Mouse (Mus musculus) retina, embryonic 14.5 days (tissue): ENCODE data around the gene Ap1g2.
A peak's percentile ranks its signal among the peaks of the same experiment; 100 is the strongest.

Source experiments
- DNase-seq: peaks from one replicate; pipeline ENCODE4 v3.0.0-alpha.2; 2015; ENCODE audit warnings: low spot score

The Ap1g2 gene

DNA sequence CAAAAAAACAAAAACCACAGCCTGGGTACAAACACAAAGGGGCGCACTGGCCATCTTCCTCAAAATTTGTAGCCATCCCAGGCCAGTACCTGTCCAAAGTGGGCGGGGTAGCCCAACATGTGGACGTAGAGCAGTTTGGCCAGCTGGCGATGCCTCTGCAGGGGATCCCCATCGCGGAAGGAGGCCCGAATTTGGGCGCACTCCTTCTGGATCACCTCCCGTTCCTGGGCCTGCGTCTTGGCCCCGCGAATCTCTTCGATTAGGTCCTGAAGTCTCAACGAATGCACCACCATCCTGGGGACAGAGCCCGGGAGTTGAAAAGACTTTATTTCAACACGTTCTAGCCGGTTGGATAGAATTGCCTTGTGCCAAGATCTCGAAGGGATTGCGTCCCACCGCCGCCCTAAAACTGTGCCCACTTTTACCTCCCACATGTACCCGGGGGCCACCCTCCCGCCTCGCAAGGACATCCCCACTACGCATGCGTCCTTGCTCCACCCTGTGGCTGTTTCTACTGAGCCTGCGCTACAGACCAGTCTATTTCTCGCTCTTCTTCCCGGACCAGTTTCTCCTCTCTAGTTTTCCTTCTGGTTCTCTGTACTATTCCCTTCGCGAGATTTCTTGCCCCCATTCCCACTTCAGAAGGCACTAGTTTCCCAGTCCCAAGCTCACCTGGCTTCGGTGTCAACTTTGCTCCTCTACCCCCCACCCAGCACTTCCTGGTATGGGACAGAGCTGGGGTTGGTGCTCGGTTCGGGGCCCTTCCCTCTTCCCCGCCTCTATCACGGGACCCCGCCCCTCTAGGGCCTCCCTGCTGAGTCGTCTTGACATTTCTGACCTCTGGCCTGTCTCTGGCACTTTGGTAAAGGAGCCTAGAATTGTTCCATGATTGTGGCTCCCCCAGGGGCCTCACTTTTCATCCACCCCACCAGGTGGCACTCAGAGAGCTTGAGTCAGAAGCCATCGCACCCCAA is at the start of gene Ap1g2:
Gene Ap1g2 (minus strand): TSS at position 758 of the 974 bp plus-strand sequence.
- peak; percentile 80 for DNase-seq

DNA sequence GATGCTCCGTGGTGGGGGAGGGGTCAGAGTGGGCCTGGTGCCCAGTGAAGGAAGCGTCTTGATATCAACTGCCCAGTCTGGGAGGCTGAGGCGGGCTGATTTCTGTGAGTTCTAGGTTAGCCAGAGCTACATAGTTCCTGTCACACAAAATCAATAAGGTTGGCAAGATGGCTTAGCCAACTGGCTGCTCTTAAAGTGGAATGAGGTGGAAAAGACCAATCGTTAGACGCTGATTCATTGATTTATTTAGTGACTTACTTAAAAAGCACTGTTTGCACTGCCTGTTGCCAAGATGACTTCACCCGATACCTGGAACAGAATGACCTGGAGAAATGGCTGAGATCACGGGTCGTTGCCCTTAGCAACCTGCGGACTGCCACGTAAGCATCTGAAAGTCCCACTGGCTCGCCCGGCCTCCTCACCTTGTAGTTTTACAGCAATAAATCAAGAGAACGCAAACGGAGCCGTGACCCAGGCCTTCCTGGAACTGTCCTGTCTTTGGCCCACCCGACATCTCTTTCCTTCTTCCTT is 46.6 kb upstream of the Ap1g2 start:
- no peak for DNase-seq

DNA sequence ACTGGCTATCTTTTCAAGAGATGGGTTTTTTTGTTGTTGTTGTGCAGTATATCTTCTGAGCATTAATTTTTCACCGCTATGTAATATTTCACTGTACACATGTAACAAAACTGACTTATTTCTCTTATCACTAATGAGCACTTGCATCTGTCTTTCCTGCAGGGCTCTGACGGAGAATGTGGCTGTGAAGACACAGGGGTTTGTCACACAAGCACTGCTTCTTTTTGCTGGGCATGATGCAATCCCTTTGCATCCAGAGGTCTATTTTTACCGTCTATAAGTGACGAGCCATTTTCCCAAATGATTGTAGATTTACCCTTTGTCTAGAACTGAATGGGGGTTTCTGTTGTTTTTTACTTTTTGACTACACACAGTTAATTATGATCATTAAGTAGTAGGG is 45.8 kb upstream of the Ap1g2 start:
- no peak for DNase-seq

DNA sequence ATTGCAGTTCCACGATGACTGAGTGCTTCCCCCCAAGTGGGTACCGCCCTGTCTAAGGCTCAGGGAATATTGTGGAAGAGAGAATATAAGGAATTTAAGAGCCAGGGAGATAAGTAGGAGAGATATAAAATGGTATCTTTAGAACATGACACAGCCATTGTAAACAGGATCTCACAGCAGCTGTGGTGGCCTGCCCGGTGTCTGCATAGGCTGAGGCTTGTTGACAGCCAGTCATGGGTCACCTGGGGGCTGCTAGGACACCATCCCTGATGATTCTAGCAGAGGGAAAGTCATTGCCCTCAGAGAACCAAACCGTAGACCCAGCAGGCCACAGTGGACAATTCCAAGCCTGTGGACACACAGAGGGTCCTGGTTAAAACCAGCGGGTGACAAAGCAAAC is 44.6 kb upstream of the Ap1g2 start:
- no peak for DNase-seq

DNA sequence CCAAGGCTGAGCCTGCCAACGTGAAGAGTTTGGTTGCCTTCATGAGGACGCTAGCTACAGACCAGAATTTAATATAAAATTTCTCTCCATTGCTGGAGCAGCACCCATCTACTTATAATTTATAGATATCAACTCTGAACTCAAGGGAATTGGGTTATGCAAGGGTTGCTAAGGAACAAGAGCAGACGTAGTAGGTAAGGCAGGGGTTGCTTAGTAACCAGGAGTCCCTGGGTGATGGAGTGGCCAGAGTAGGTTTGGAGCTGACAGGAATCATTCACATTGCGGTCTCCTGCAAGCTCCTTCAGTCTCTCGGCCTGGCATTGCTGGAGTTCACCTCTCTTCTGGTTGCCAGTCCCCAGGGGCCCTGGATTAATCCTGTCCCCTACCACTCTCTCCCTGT is 42.6 kb upstream of the Ap1g2 start:
- no peak for DNase-seq

DNA sequence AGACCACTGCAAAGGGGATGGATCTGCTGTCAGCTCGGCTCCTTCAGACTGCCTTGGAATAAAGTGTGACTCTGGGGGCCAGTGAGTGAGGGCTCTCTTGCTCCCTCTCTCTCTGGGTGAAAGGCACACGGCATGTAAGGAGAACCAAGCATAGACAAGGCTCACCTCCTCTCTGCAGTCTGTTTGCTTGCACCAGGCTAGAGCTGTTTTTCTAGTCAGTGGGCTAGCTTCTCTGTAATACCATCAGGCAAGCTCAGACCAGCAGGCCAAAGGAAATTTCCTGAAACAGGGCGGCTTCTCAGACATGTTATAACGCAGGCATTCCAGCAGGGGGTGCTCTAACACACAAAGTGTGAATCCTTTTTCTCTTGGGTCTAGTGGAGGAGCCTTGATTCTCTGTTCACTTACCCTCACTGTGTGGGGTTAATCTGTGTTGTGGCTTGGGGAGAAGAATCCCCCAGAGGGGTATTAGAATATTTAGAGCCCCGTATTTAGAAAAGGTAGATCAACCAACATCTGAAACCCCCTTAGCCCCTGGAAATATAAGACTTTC is 42.0 kb upstream of the Ap1g2 start:
- peak; percentile 85 for DNase-seq

DNA sequence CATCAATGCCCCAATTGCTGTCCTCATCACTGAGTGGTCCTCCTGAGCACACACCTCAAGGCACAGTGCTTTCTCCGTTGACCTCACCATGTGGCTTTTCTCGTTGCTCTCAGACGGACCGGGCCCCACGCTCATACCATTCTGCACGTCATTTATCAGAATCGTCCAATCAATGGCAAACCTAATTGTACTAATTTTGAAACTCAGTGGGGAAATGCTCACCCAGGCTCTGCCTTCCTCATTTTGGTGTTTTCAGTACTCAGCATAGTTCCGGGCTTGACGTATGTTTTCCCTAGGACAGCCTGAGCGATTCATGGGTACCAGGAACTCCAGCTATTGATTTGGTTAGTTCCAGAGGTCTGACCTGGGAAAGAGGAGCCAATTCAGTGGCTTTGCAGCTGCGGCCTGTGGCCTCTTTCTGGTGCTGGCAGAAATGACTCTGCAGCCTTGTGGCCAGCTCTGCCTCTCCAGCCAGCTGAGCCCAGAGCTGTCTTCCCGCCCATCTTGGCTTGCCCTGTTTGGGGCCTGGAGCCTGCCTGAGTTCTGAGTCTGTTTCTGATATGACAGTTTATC is 40.5 kb upstream of the Ap1g2 start:
- no peak for DNase-seq

DNA sequence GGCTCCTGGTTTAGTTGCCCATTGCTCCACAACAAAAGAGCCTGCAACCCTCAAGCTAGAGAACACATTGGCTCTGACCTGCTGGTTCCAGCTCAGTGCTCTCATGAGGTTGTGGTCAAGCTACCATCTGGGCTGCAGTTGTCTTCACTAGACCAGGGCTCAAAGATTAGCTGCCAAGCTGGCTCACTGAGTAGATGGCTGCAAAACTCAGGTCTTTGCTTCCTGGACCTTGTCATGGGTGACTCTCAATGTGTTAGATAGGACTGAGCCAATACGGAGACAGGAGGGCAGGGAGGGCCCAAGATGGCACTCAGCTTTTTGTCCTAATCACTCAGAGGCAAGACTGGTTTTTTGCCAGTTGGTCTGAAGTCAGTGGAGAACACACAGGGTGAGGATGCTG is 39.9 kb upstream of the Ap1g2 start:
- no peak for DNase-seq

DNA sequence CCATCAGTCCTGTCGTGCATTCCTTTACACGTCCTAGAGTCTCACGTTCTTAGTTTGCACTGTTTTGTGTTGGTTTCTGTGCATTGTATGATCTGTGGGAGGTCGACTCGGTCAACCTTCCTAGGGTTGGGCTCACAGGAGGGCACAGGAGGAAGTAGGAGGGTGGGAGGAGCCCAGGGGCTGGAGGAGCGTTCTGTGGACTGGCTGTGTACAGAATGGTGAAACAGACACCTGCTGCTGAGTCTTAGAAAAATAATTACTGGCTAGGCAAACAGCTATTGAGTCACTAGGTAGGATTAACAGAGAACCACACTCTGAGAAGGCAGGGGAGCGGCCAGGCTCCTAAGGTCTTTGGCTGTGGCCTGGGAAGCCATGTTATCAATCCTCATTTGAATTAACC is 32.9 kb upstream of the Ap1g2 start:
- DNase-seq: no peak

DNA sequence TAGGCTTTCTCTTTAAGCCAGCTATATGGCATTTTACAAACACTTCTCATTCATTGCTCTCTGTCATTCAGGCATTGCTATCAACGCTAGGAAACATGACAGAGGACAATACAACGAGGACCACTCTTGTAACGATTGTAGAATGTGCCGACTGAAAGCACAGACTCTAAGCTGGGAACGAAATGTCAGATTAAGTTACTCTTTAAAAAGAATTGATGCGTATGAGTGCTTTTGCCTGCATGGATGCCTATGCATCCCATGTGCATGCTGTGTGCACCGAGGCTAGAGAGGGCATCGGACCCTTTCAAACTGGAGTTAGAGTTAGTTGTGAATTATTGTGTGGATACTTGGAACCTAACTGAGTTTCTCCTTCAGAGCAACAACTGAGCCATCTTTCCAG is 29.3 kb upstream of the Ap1g2 start:
- peak; percentile 86 for DNase-seq

DNA sequence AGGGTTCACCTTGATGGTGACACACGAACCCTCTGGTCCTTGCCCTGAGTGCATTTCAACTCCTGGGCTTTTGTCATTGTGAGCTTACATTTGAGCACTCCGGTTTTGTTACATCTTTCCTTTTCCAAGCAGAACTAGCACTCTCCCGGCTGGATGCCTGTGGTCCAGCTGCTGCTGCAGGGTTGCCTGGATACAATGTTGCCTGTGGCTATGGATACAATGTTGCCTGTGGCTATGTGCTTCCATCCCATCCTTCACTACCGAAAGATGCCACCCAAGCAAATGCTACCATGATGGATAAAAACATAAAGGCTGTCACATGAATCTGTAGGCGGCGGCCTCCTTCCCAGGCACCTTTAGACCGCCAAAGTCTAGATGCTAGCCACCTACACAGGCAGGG is 20.1 kb upstream of the Ap1g2 start:
- no peak for DNase-seq

DNA sequence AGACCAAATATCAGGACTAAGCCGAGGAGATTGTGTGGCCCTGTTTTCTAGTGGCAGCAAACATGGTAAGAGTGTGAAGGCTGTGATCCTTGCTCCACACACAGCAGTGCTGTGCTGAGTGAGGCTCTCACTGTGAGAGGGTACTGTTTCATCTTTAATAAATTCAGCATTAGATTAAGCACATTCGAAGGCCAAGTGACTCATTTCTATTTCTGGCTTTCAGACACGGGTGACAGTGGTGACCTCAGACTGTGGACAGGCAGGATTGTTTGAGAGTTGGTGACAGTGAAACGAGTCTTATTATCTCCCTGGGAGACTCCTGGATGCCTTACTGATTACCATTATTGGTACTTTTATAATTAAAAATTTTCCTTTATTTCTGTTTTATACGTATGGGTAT is 19.3 kb upstream of the Ap1g2 start:
- no peak for DNase-seq

DNA sequence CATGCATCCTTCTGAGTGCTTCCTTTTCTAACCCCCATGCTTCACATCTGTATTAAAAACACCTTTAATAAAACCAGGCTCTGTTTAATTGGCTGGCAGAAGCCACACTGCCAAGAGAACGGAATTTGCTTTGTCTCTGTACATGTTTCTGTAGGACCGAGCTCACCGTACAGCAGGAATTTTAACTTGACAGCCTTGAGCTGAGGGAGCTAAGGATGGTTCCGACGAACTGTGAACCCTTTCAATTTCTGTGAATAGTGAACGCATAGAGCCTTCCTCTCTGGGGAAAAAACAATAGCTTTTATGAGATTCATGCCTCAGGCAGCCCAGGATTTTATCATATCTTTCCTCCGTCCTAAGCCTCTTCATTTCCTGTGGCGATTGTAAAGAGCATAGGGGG is 16.0 kb upstream of the Ap1g2 start:
- no peak for DNase-seq

DNA sequence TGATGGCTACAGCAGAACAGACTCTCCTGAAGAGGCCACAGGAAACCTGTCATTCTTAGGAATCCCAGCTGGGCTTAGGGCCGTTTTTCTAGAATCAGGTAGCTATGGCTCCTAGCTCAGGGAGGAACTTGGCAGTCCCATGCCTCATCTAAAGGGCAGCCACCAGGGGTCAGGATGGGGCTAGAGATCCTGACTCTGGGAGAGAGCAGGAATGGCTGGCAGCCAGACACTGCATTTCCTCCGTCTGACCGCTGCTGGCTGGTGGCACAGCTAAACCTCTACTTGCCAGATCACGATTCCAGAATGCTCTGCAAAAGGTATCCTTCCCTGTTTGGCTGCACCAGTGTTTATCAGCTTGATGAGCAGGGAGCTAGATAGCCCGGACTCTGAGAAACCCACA is 15.6 kb upstream of the Ap1g2 start:
- DNase-seq: peak; percentile 92

DNA sequence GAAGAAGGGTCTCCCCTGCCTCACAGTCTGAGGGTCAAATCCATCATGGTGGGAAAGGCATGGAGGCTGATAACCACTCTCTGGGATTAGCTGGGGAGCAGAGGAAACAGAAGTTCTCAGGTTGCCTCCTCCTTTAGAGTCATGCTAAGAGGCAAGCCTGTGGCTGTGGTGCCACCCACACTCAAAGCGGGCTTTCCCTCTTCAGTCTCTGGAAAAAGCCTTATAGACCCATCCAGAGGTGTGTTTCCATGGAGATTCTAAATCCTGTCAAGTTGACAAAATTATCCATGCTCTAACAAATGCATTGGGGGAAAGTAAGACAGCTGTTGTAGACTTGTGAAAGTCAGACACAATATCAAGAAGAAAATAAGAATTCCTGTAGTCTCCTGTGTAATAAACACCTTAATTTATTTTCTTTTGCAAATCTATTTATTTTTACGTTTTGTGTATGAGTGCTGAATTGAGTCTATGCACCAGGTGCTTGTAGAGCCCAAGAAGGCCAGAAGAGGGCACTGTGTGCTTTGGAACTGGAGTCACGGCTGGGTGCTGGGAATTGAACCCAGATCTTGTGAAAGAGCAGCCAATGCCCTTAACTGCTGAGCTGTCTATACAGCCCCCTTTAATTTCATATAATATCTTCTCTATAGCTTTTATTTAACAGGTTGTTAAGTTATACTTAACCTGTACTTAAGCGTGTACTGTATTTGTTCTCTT is 13.2 kb upstream of the Ap1g2 start:
- DNase-seq: no peak

DNA sequence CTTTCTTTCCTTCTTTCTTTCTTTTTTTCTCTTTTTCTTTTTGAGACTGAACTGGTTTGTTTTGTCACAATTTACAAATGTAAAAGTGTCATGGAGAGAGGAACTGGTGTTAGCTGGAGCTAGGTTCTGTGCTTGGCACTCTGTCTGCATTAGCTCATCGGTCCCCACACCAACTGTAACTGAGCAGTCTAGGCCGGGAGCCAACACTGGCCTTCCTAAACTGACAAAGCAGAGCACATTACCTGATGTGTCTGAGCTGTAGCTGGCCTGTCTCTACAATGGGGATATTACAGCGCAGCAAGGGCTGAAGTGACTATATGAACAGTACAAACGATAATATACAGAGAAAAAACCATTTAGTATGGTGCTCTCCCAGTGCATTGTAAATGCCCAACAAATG is 12.5 kb upstream of the Ap1g2 start:
- no peak for DNase-seq

DNA sequence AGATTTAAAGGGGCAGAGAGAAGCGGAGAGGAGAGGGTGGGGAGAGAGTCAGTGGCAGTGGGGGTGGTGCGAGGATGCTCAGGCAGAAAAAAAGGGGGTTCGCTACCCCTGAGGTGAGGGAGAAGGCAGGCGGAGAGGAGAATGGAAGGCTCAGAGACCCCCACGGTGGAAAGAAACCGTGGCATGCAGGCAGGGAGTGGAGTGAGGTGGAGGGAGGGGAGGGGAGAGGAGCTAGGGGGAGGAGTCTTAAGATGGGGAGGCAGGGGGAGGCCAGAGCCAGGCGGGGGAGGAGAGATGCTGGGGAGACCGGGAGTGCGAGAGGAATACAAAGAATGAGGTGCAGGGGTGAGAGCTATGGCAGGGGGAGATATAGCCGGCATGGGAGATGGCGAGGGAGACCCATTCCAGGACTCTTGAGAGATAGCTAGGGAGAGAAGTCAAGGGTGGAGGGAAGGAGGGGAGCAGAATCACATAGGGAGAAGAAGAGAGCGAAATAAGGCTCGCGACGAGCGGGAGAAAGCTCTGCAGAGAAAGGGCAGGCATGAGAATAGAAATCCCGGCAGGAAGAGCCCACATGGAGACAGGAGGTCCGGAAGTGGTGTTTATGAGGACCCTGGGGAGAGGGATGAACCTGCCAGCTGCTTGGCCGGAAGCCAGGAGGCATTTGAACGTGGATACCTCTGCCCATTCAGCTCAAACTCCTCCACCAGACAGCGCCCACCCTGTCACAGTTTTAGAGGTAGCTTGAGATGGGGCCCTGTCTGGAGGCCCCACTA is 10.2 kb upstream of the Ap1g2 start, which contains the start of gene Jph4:
Gene Jph4 (minus strand): TSS at position 511 of the 776 bp plus-strand sequence.
- DNase-seq: no peak

DNA sequence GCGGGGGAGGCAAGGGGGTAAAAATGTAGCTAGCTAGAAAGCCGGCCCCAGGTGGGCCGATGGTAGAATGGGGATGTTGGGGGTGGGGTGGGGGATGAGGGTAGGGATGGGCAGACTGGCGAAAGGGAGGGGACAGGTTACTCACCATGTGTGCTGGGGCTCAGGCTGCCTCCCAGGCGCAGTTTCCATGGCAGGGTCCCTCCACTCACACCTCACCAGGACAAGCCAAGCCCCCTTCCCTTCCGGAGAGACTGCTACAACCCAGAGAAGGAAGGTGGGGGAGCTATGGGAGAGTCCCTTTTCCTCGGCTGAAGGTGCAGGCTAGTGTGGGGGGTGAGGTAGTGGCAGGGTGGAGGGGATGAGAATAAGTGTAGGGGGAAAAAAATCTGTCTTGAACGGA is 9.5 kb upstream of the Ap1g2 start:
- DNase-seq: no peak

DNA sequence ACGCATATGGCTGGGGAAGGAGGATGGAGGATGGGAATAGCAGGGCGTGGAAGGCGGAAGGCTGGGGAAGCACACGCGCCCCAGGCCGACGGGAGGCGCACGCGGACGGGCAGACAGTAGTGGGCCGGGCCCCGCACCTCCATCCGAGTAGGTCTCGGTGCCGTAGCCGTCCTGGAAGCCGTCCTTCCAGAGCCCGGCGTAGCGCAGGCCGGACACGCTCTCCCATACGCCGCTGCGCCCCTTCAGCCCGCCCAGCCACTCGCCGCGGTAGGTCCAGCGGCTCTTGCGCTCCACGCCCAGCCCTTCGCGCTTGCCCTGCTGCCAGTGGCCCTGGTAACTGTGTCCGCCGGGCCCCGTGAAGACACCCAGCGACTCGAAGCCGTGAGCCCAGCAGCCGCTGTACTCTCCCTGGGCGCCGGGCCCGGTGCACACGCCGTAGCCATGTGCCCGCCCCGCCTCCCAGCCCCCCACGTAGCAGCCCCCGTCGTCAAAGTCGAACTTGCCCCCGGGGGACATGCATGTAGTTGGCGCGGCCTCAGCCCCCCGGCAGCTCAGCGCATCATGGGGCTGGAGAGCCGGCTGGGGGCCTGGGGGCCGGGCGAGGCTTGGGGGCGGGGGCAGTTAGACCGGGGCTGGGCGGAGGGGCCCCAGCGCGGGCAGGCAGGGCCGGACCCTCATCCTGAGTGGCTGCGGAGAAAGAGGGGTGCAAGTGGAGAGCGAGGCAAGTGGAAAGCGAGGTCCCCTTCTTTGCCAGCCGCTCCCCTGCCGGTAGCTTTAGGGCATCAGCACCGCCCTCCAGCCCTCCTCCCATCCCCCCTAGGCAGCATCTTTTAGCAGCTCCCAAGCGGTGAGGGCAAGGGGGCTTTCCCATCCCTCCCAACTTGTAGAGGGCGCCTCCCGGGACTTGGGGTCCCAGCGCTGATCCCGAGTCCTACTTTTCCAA is 8.6 kb upstream of the Ap1g2 start:
- peak; percentile 70 for DNase-seq

DNA sequence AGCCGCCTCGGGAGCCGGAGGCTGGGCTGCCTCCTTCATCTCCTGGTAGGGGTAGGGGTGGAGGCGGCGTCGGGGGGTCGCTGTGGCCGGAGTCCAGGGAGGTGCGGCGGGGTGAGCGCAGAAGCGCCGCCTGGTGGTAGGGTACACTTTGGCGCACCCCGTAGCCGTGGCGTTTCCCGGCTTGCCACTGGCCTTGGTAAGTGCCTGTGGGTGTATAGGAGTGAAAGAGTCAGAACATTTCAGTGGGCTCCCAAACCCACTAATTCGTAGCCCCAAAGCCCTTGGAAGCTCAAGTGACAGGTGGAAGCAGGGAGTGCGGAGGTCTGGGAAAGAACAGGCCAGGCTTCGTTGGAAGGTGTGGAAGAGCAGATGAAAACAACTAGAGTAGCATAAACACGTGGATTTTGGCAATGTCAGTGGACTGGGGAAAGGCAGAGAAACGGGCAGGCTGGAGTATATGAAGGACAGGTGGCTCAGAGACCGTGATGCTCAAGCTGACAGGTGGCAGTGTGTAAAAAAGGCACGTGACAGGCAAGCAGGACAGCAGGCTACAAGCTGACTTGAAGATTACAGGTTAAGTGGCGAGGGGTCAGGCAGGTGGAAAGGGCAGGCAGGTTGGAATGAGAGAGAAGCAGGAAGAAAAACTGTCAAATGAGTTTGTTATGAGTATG is 7.7 kb upstream of the Ap1g2 start:
- DNase-seq: peak; percentile 58
